Mouse (Mus musculus) bone marrow macrophage, adult 2 months (primary cell): ENCODE results near the gene Cluap1.

Experiments used
- CTCF ChIP-seq: IDR thresholded peaks from 2 replicates; pipeline ENCODE4 v1.5.1; 2012; ENCODE audit warnings: low read depth, mild to moderate bottlenecking, low read length, moderate library complexity
- POLR2A ChIP-seq: IDR thresholded peaks from 2 replicates; pipeline ENCODE4 v1.6.1; 2012; ENCODE audit warnings: mild to moderate bottlenecking, low read depth, low read length, borderline replicate concordance

DNA sequence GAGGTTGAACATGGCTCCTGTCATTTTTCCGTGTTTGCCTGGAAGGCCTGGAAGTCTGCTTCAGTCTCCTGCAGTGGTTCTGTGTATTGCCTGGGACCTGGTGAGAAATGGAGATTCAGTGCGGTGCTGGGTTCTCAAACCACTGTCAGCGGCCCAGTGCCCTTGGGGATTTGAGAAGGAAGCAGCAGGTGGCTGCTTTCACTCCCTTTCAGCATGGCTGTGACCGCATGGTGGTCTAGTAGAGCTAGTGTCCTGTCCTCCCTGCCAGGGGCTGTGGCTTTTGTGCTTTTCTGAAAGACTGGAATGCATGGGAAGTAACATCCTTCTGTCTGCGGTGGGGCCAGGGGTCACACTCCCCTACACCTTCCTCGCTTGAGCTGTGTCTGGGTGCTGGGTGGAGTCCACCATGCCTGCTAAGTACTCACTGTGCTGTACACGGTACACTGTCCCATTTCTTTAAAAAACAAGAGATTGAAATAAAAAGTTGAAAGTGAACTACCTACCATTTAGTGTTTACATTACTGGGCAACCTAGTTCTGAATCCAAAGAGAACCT lies 74.6 kb downstream of the Cluap1 start:
- TF ChIP-seq CTCF (no peak), POLR2A (no peak)
